Mouse (Mus musculus): ENCODE measurements around the gene Sppl2b. TPM values are rescaled to one million over a fixed set of nuclear protein-coding genes. Genes with fewer than 3 reads are reported as not detected.

Gene Sppl2b
- 23.8 and 30.9 TPM in 2 replicates for polyA plus RNA-seq (2011; ENCODE audit: insufficient read length, low read depth, missing spikeins)

DNA sequence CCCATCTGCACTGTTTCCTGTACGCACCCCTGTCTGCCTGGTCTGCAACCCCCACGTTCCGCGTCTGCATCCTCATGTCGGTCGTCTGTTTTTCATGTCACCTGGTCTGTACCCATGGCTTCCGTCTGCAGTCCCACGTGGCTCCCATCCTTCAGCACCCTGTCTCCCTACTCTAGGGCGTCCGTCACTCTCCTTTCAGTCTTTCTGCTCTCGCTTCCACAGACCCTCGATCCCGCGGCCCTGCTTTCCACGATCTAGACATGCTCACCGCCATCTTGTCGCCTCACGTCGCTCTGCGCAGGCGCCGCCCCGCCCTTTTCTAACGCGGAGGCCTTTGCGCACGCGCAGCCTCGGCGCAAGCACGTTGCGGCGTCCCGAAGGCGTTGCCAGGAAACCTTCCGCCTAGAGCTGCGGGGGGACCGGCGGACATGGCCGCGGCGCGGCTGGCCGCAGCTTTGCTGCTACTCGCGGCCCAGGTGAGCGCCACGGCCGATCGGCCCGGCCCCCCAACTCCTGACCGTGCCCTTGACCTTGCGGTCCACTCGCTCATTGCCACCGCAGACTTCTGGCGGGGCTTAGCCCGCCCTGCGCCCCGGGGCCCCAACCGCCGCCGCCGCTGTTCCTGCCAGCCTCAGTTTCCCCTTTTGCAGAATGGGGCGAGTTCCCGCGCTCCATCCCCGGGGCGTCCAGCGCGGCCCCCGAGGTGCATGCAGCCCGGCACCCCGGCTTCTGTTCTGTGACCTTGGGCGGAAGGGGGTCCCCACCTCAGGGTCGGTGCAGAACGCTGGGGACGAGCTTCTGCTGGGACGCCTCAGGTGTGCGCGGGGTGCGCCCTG, at the start of gene Sppl2b, which contains the start of gene Lsm7:
TSS of gene Sppl2b (plus strand) at position 363 of the 836 bp plus-strand sequence.
TSS of gene Lsm7 (minus strand) at position 297 of the 836 bp plus-strand sequence.
- peak; percentile 93 for TF ChIP-seq POLR2A (IDR thresholded peaks at IDR 0.05; ENCODE audit: low read depth, low read length)
- TF ChIP-seq CTCF (IDR thresholded peaks at IDR 0.05; ENCODE audit: borderline replicate concordance, insufficient read depth, low read length), result no peak
- peak within 1 kb of the TSS; percentile 94 for H3K4me3 ChIP-seq (ENCODE audit: insufficient read depth, low read length)
- H3K27ac ChIP-seq (ENCODE audit: insufficient read depth, low read length), result no peak within 1 kb of the TSS
- H3K4me1 ChIP-seq (ENCODE audit: control insufficient read depth, insufficient read depth, low read length), result 0 out of 2 replicates have a peak, but pooled peaks cover 7% of the 10 kb centered on the region

DNA sequence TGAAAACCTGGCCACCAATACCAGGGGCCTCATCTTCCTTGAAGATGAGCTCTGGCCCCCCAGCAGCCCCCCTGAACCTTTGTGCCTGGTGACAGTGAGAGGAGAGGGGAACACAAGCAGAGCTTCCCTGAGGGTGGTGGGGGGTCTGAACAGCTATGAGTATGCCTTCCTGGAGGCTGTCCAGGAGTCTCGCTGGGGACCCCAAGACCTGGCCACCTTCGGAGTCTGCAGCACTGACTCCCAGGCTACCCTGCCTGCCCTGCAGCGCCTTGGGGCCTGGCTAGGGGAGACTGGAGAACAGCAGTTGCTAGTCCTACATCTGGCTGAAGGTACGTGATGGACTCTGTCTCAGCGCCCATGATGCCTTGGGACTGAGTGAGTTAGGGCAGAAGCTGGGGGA, 49.8 kb upstream of the Sppl2b start:
- TF ChIP-seq CTCF (IDR thresholded peaks at IDR 0.05; ENCODE audit: borderline replicate concordance, insufficient read depth, low read length) (no peak), POLR2A (IDR thresholded peaks at IDR 0.05; ENCODE audit: low read depth, low read length) (no peak)
- no peak overlapping the region for H3K27ac ChIP-seq (ENCODE audit: insufficient read depth, low read length)
- peaks cover 4% of the 10 kb centered on the region; the same call in 1 of the 2 replicates for H3K4me1 ChIP-seq (ENCODE audit: control insufficient read depth, insufficient read depth, low read length)
- H3K4me3 ChIP-seq (ENCODE audit: insufficient read depth, low read length), result no peak overlapping the region

DNA sequence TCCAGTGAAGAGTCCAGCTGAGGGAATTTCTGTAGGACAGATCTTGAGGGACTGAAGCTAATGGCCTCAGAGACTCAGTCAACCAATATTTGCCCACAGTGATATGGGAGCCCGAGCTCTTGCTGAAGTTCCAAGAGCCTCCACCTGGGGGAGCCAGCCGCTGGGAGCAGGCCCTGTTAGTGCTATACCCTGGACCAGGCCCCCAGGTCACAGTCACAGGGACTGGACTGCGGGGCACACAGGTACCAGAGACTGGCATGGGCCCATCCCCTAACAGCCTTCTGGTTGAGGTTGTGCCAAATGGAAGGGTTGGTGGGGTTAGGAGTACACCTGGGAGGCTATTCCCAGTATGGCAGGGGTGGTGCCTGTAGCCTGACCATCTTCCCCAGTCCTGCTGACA, 49.1 kb upstream of the Sppl2b start:
- no peak overlapping the region for H3K4me3 ChIP-seq (ENCODE audit: insufficient read depth, low read length)
- TF ChIP-seq POLR2A (IDR thresholded peaks at IDR 0.05; ENCODE audit: low read depth, low read length) (no peak), CTCF (IDR thresholded peaks at IDR 0.05; ENCODE audit: borderline replicate concordance, insufficient read depth, low read length) (0 out of 2 replicates have a peak, but pooled peaks have one; percentile 9)
- H3K27ac ChIP-seq (ENCODE audit: insufficient read depth, low read length), result no peak overlapping the region
- H3K4me1 ChIP-seq (ENCODE audit: control insufficient read depth, insufficient read depth, low read length), result peaks cover 4% of the 10 kb centered on the region; the same call in 1 of the 2 replicates

DNA sequence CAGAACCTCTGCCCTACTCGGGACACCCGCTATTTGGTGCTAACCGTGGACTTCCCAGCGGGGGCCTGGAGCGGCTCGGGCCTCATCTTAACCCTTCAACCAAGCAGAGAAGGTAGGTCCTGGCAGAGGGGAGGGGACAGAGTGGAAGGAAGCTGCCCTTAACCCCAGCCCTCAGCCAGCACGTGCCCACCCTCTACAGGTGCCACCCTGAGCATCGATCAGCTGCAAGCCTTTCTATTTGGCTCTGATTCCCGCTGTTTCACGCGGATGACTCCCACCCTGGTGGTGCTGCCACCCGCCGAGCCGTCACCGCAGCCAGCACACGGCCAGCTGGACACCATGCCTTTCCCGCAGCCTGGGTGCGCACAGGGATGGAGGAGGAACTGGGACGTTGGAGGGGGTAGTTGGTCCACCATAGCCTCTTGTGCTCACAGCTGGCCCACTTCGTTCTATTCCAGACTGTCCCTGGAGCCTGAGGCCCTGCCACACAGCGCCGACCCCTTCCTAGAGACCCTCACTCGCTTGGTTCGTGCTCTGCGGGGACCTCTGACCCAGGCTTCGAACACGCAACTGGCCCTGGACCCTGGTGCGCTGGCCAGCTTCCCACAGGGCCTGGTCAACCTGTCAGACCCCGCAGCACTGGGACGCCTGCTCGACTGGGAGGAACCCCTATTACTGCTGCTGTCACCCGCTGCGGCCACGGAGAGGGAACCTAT, 48.6 kb upstream of the Sppl2b start:
- TF ChIP-seq POLR2A (IDR thresholded peaks at IDR 0.05; ENCODE audit: low read depth, low read length) (no peak), CTCF (IDR thresholded peaks at IDR 0.05; ENCODE audit: borderline replicate concordance, insufficient read depth, low read length) (no peak)
- Histone ChIP-seq H3K4me3 (ENCODE audit: insufficient read depth, low read length) (no peak overlapping the region), H3K4me1 (ENCODE audit: control insufficient read depth, insufficient read depth, low read length) (peaks cover 4% of the 10 kb centered on the region; the same call in 1 of the 2 replicates), H3K27ac (ENCODE audit: insufficient read depth, low read length) (no peak overlapping the region)

DNA sequence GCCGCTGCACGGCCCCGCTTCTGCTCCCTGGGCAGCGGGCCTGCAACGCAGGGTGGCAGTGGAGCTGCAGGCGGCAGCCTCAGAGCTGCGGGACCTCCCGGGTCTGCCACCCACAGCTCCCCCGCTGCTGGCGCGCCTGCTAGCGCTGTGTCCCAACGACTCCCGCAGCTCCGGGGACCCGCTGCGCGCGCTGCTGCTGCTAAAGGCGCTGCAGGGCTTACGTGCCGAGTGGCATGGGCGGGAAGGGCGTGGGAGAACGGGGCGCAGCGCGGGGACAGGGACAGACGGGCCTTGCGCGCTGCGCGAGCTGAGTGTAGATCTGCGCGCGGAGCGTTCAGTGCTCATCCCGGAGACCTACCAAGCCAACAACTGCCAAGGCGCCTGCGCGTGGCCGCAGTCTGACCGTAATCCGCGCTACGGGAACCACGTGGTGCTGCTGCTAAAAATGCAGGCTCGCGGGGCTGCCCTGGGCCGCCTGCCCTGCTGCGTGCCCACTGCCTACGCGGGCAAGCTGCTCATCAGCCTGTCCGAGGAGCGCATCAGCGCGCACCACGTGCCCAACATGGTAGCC, 47.9 kb upstream of the Sppl2b start:
- H3K27ac ChIP-seq (ENCODE audit: insufficient read depth, low read length), result no peak overlapping the region
- TF ChIP-seq POLR2A (IDR thresholded peaks at IDR 0.05; ENCODE audit: low read depth, low read length) (peak; percentile 42; the same call in 1 of the 2 replicates), CTCF (IDR thresholded peaks at IDR 0.05; ENCODE audit: borderline replicate concordance, insufficient read depth, low read length) (no peak)
- peaks cover 4% of the 10 kb centered on the region; the same call in 1 of the 2 replicates for H3K4me1 ChIP-seq (ENCODE audit: control insufficient read depth, insufficient read depth, low read length)
- H3K4me3 ChIP-seq (ENCODE audit: insufficient read depth, low read length), result no peak overlapping the region

DNA sequence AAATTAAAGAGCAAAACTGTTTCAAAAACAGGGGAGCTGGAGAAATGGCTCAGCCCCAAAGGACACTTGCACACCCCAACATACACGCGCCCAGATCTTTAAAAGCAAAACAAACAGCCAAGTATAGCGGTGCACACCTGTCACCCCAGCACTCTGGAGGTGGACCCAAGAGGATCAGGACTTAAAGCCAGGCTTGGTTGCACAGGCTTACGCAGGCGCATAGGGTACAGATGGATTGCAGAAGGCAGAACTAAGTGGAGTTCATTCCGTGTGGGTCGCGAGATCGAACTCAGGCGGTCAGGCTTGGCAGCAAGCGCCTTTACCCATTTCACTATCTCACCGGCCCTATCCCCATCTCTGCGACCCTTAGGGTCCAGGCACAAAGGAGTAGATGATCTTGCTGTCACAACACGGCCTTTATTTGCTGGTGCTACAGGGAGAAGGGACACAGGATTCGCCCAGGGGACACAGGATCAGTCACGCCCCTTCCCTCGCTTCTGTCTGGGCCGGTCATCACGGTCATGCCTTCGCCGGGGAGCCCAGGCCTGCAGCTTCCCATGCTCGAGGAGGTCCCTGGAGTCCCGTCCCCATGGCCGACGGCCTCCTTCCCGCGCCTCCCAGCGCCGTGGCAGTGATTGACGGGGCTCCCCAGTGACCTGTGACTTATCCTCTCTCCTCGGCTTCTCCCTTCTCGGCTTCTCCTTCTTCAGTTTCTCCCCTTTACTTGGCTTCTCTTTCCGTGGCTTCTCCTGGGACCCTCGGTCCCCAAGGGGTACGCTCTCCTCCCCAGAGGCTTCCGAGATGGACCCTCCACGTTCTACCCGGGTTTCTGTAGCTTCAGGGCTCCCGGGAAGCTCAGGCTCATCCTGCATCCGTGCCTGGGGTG, 46.7 kb upstream of the Sppl2b start:
- H3K4me3 ChIP-seq (ENCODE audit: insufficient read depth, low read length), result no peak overlapping the region
- no peak overlapping the region for H3K27ac ChIP-seq (ENCODE audit: insufficient read depth, low read length)
- TF ChIP-seq POLR2A (IDR thresholded peaks at IDR 0.05; ENCODE audit: low read depth, low read length) (no peak), CTCF (IDR thresholded peaks at IDR 0.05; ENCODE audit: borderline replicate concordance, insufficient read depth, low read length) (no peak)
- peaks cover 4% of the 10 kb centered on the region; the same call in 1 of the 2 replicates for H3K4me1 ChIP-seq (ENCODE audit: control insufficient read depth, insufficient read depth, low read length)

DNA sequence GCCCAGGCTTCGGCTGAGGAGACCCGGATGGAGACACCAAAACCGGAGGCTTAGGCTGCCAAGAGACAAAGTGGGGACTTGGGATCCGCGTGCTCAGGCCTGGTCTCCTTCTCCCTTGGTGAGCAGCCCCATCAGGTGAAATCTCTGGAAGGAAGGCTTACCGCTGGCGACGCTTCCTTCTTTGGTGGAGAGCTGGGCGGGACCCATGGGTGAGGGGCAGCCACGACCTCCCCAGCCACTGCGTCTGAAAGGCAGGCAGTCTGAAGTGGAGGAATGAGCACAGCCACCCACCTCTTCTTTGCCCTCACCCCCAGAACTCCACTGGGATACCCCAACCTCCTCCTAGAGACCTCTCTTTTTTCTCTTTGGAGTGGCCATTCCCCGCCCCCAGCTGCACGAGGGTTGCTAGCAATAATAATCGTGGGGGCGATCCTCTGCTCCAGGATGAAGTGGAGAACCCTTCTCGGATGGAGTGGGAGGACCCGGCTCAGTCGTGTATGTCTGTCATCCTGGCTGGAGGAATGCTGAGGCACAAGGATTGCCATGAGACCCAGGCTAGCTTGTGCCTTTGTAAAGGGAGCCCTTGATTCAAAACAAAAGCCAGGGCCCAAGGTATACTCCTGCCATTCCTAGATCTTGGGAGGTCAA, 46.0 kb upstream of the Sppl2b start:
- H3K4me1 ChIP-seq (ENCODE audit: control insufficient read depth, insufficient read depth, low read length), result peaks cover 4% of the 10 kb centered on the region; the same call in 1 of the 2 replicates
- no peak overlapping the region for H3K27ac ChIP-seq (ENCODE audit: insufficient read depth, low read length)
- no peak overlapping the region for H3K4me3 ChIP-seq (ENCODE audit: insufficient read depth, low read length)
- TF ChIP-seq CTCF (IDR thresholded peaks at IDR 0.05; ENCODE audit: borderline replicate concordance, insufficient read depth, low read length) (no peak), POLR2A (IDR thresholded peaks at IDR 0.05; ENCODE audit: low read depth, low read length) (no peak)

DNA sequence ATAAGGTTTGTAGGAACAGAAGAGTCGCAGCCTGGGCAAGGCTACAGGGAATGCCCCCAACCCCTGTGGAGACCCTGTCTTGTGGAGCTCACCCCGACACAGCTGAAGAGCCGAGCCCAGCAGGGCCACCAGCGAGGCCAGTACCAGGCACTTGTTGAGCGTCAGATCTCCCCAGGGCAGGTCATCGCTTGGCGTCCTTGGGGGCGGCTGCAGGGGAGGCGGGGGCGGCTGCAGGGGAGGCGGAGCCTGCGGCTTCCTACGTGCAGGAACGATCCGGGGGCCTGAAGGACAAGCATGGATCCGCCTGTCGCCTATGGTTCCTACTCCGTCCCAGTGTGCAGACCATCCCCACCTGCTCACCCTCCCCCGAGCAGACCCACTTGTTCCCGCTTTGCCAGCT, 45.0 kb upstream of the Sppl2b start:
- peaks cover 4% of the 10 kb centered on the region; the same call in 1 of the 2 replicates for H3K4me1 ChIP-seq (ENCODE audit: control insufficient read depth, insufficient read depth, low read length)
- no peak overlapping the region for H3K27ac ChIP-seq (ENCODE audit: insufficient read depth, low read length)
- TF ChIP-seq CTCF (IDR thresholded peaks at IDR 0.05; ENCODE audit: borderline replicate concordance, insufficient read depth, low read length) (no peak), POLR2A (IDR thresholded peaks at IDR 0.05; ENCODE audit: low read depth, low read length) (no peak)
- H3K4me3 ChIP-seq (ENCODE audit: insufficient read depth, low read length), result no peak overlapping the region

Measured in embryonic fibroblast, embryonic 13.5 days (primary cell).